Mouse (Mus musculus) G1E (cell line): ENCODE measurements around the gene Barx2. TPM values are rescaled to one million over a fixed set of nuclear protein-coding genes. Genes with fewer than 3 reads are reported as not detected.

Experiments used
- ATAC-seq: 2 replicates; pipeline ENCODE4 v1.8.0; 2016; ENCODE audit warnings: mild to moderate bottlenecking; ENCODE audit not compliant: insufficient number of reproducible peaks, poor library complexity, low FRiP score, severe bottlenecking; ENCODE audit errors: extremely low read depth
- DNase-seq: peaks from one replicate; pipeline ENCODE4 v3.0.0; 2012; ENCODE audit warnings: low spot score
- H3K27me3 ChIP-seq: 2 replicates; pipeline ENCODE4 v1.6.1; 2012; ENCODE audit warnings: mild to moderate bottlenecking, low read length, inconsistent platforms; ENCODE audit not compliant: insufficient read depth
- H3K36me3 ChIP-seq: replicated peaks from 2 replicates; pipeline ENCODE3; 2012; ENCODE audit warnings: mild to moderate bottlenecking, inconsistent platforms
- H3K4me1 ChIP-seq: 2 replicates; pipeline ENCODE4 v1.6.1; 2012; ENCODE audit warnings: low read depth, low read length, inconsistent platforms, mixed read lengths; ENCODE audit not compliant: insufficient read depth
- H3K4me3 ChIP-seq: 2 replicates; pipeline ENCODE4 v1.5.1; 2012; ENCODE audit warnings: low read depth, mild to moderate bottlenecking, inconsistent platforms, low read length, moderate library complexity, mixed read lengths
- H3K9me3 ChIP-seq: replicated peaks from 2 replicates; pipeline ENCODE4 v1.6.1; 2012; ENCODE audit warnings: inconsistent platforms
- CTCF ChIP-seq: IDR thresholded peaks from 2 replicates; pipeline ENCODE4 v1.5.1; 2012; ENCODE audit warnings: low read depth, low read length, inconsistent platforms, mixed read lengths
- GATA1 ChIP-seq: IDR thresholded peaks from 2 replicates; pipeline ENCODE4 v1.6.1; 2012; ENCODE audit warnings: borderline replicate concordance, low read length, inconsistent platforms, mixed read lengths
- GATA2 ChIP-seq: IDR thresholded peaks from 2 replicates; pipeline ENCODE4 v1.6.1; 2012; ENCODE audit warnings: low read depth, low read length, inconsistent platforms, borderline replicate concordance
- POLR2AphosphoS5 ChIP-seq: IDR thresholded peaks from 2 replicates; pipeline ENCODE4 v1.6.1; 2012; ENCODE audit warnings: low read depth, low read length, inconsistent platforms; ENCODE audit not compliant: insufficient replicate concordance
- TAL1 ChIP-seq: conservative IDR thresholded peaks from 2 replicates; pipeline ENCODE4 v1.6.1; 2012; ENCODE audit warnings: low read depth, low read length, inconsistent platforms, mixed read lengths
- polyA plus RNA-seq: library from polyadenylated mRNA; stranded (reverse); fragments of >175 nt; gene quantifications from 2 replicates; pipeline ENCODE4 v1.2.3, GENCODE M21; 2012
- total RNA-seq, 2 experiments: library from RNA; stranded (forward) in 1 of 2; stranded (reverse) in 1 of 2; fragments of 200-1000 nt in 1 of 2; fragments of >200 nt in 1 of 2; fragmentation: Nextera tagmentation in 1 of 2; gene quantifications; 2 replicates each; pipeline ENCODE4 v1.2.3; 2014 to 2017

Gene Barx2
- total and polyA plus RNA-seq, 3 experiments: 0.05 TPM; not detected in 2

GRCm38 (mm10) chr9:31857512-31857911 lies 55.8 kb downstream of the Barx2 start:
- peaks cover 14% of the 10 kb centered on the region for H3K9me3 ChIP-seq
- DNase-seq (no peak), ATAC-seq (no peak)
- TF ChIP-seq GATA1 (no peak), GATA2 (no peak), CTCF (no peak), TAL1 (no peak), POLR2AphosphoS5 (no peak)
- H3K36me3 ChIP-seq: no peaks in the 10 kb centered on the region
- H3K27me3 ChIP-seq: no peaks in the 10 kb centered on the region; the same call in 1 of the 2 replicates
- H3K4me1 ChIP-seq: no peaks in the 10 kb centered on the region
- H3K4me3 ChIP-seq: no peak overlapping the region

- peaks cover 17% of the 10 kb centered on the region for H3K9me3 ChIP-seq
- TF ChIP-seq GATA2 (no peak), TAL1 (no peak), CTCF (no peak), POLR2AphosphoS5 (no peak), GATA1 (no peak)
- ATAC-seq (no peak), DNase-seq (no peak)
- no peaks in the 10 kb centered on the region for H3K4me1 ChIP-seq
- H3K27me3 ChIP-seq: no peaks in the 10 kb centered on the region; the same call in 1 of the 2 replicates
- no peaks in the 10 kb centered on the region for H3K36me3 ChIP-seq
- no peak overlapping the region for H3K4me3 ChIP-seq
Measured at GRCm38 (mm10) chr9:31856437-31856836, 56.8 kb downstream of the Barx2 start.

GRCm38 (mm10) chr9:31855668-31856067 lies 57.6 kb downstream of the Barx2 start:
- ATAC-seq: no peak

GRCm38 (mm10) chr9:31851710-31852109 lies 61.6 kb downstream of the Barx2 start:
- no peak for DNase-seq
- TF ChIP-seq GATA2 (no peak), POLR2AphosphoS5 (no peak), TAL1 (no peak), GATA1 (no peak), CTCF (no peak)
- Histone ChIP-seq H3K27me3 (no peaks in the 10 kb centered on the region), H3K9me3 (peaks cover 15% of the 10 kb centered on the region), H3K4me3 (no peak overlapping the region), H3K4me1 (no peaks in the 10 kb centered on the region), H3K36me3 (no peaks in the 10 kb centered on the region)
- no peak for ATAC-seq

More at GRCm38 (mm10) chr9:31855668-31856067, 57.6 kb downstream of the Barx2 start:
- Histone ChIP-seq H3K27me3 (no peaks in the 10 kb centered on the region; the same call in 1 of the 2 replicates), H3K9me3 (peaks cover 17% of the 10 kb centered on the region), H3K4me1 (no peaks in the 10 kb centered on the region), H3K4me3 (no peak overlapping the region), H3K36me3 (no peaks in the 10 kb centered on the region)
- no peak for DNase-seq
- no peak for TF ChIP-seq POLR2AphosphoS5
- no peak for TF ChIP-seq TAL1
- no peak for TF ChIP-seq CTCF
- no peak for TF ChIP-seq GATA2
- no peak for TF ChIP-seq GATA1

- Histone ChIP-seq H3K36me3 (no peaks in the 10 kb centered on the region), H3K4me3 (no peak overlapping the region), H3K4me1 (no peaks in the 10 kb centered on the region), H3K27me3 (peaks cover 2% of the 10 kb centered on the region; the same call in 1 of the 2 replicates), H3K9me3 (peaks cover 11% of the 10 kb centered on the region)
- TF ChIP-seq POLR2AphosphoS5 (no peak), TAL1 (no peak), CTCF (no peak), GATA1 (no peak), GATA2 (no peak)
- no peak for ATAC-seq
- DNase-seq: no peak
Measured at GRCm38 (mm10) chr9:31850706-31851105, 62.6 kb downstream of the Barx2 start.

- peaks cover 2% of the 10 kb centered on the region; the same call in 1 of the 2 replicates for H3K27me3 ChIP-seq
- H3K36me3 ChIP-seq: no peaks in the 10 kb centered on the region
- no peak for DNase-seq
- no peak for ATAC-seq
- peaks cover 14% of the 10 kb centered on the region for H3K9me3 ChIP-seq
- H3K4me3 ChIP-seq: no peak overlapping the region
- H3K4me1 ChIP-seq: no peaks in the 10 kb centered on the region
- TF ChIP-seq POLR2AphosphoS5: no peak
- no peak for TF ChIP-seq GATA1
- TF ChIP-seq CTCF: no peak
- TF ChIP-seq GATA2: no peak
- no peak for TF ChIP-seq TAL1
Measured at GRCm38 (mm10) chr9:31849387-31849786, 63.9 kb downstream of the Barx2 start.

GRCm38 (mm10) chr9:31844614-31845013 lies 68.6 kb downstream of the Barx2 start:
- H3K9me3 ChIP-seq: peaks cover 13% of the 10 kb centered on the region
- no peak overlapping the region for H3K4me3 ChIP-seq
- H3K27me3 ChIP-seq: peaks cover 2% of the 10 kb centered on the region; the same call in 1 of the 2 replicates
- DNase-seq: no peak
- H3K36me3 ChIP-seq: no peaks in the 10 kb centered on the region
- no peak for ATAC-seq
- TF ChIP-seq CTCF (no peak), POLR2AphosphoS5 (no peak), GATA2 (no peak), TAL1 (no peak), GATA1 (no peak)
- no peaks in the 10 kb centered on the region for H3K4me1 ChIP-seq
